Mouse (Mus musculus) testis, adult 2 months (tissue): ENCODE measurements at regions not wholly inside any gene's neighbourhood (a gene's known extent, or its start where the extent isn't known, plus 50 kb on each side); places are given as distances from the start of the nearest gene placed in this dataset.

ENCODE experiments used
- H3K27ac ChIP-seq: fragments of 200-500 bp; 2 replicates; pipeline ENCODE4 v1.5.1; 2012; ENCODE audit warnings: low read depth, low read length; ENCODE audit not compliant: control insufficient read depth, insufficient read depth
- H3K27me3 ChIP-seq: fragments of 200-500 bp; 2 replicates; pipeline ENCODE4 v1.6.1; 2012; ENCODE audit warnings: mild to moderate bottlenecking, low read length, moderate library complexity; ENCODE audit not compliant: control insufficient read depth, insufficient read depth
- H3K36me3 ChIP-seq: fragments of 200-500 bp; 2 replicates; pipeline ENCODE4 v1.6.1; 2012; ENCODE audit warnings: mild to moderate bottlenecking, low read length; ENCODE audit not compliant: control insufficient read depth, insufficient read depth
- H3K4me1 ChIP-seq: fragments of 200-500 bp; 2 replicates; pipeline ENCODE4 v1.6.1; 2012; ENCODE audit warnings: low read length; ENCODE audit not compliant: control insufficient read depth, insufficient read depth
- H3K4me3 ChIP-seq: fragments of 200-500 bp; 2 replicates; pipeline ENCODE4 v1.5.1; 2012; ENCODE audit warnings: low read depth, mild to moderate bottlenecking, low read length, moderate library complexity, mixed read lengths; ENCODE audit not compliant: control insufficient read depth
- CTCF ChIP-seq: fragments of 200-500 bp; IDR thresholded peaks from 2 replicates; pipeline ENCODE4 v1.5.1; 2012; ENCODE audit warnings: low read depth, mild to moderate bottlenecking, inconsistent platforms, low read length, moderate library complexity; ENCODE audit not compliant: control insufficient read depth, insufficient read depth, insufficient replicate concordance
- POLR2A ChIP-seq: fragments of 200-500 bp; IDR thresholded peaks from 2 replicates; pipeline ENCODE4 v1.6.1; 2012; ENCODE audit warnings: low read depth, mild to moderate bottlenecking, inconsistent platforms, low read length, moderate library complexity; ENCODE audit not compliant: control insufficient read depth

DNA sequence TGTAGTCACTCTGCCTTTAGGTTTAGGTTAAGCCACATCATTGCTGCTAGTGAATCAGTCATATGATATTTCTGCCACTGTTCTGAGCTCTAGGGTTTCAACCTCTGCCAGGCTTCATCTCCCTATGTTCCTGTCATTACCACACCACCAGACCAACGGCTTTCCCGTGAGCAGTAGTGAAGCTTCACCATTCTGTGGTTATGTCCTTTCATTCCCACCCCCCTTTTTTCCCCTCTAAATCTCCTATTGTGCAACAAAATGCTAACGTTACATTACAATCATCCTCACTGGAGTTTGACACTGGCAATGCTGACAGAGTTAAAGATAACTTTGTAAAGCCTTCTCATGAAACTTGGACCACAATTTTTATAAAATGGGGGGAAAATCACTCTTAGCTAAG, 358.1 kb upstream of the Tle4 start:
- Histone ChIP-seq H3K27me3 (no peaks in the 10 kb centered on the region), H3K27ac (no peak overlapping the region), H3K36me3 (no peaks in the 10 kb centered on the region), H3K4me3 (no peak overlapping the region), H3K4me1 (no peaks in the 10 kb centered on the region; the same call in 1 of the 2 replicates)
- no peak for TF ChIP-seq POLR2A
- no peak for TF ChIP-seq CTCF

DNA sequence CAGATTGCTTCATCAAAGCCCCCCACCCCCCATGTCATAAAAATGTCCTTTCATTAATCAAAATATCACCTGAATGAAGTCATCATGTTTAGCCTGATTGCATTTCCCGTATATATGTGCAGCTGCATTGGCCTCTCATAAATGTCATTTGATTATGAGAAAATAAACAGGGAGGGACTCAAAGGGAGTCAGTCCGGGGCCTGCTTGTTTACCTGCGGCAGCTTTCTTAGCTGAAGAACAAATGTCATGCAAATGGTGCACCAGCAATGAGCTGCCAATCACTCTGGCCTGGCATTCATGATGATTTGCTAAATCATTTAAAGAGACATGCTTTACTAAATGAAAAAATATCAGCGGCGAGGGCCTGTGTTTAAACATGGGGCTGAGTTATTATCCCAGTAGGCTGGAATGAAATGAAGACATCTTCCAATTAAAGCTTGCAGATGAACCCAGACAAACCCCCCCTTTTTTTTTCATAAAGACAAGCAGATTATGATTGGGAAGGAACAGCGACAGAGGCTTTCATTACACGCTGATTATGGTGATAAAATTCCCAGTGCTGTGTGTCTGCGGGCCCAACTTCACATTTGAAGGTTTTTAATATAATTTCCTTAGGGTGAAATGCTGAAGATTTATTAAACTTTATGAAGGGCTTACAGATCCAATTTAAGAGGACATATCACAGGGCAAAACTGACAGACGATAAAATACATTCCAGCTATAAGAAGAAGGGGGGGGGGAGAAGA, 342.5 kb upstream of the Tle4 start:
- Histone ChIP-seq H3K4me3 (no peak overlapping the region), H3K27ac (no peak overlapping the region), H3K4me1 (no peaks in the 10 kb centered on the region), H3K27me3 (no peaks in the 10 kb centered on the region), H3K36me3 (no peaks in the 10 kb centered on the region)
- TF ChIP-seq POLR2A, result no peak
- no peak for TF ChIP-seq CTCF

- Histone ChIP-seq H3K27me3 (no peaks in the 10 kb centered on the region), H3K27ac (no peak overlapping the region), H3K36me3 (no peaks in the 10 kb centered on the region), H3K4me1 (no peaks in the 10 kb centered on the region), H3K4me3 (no peak overlapping the region)
- TF ChIP-seq CTCF, result no peak
- TF ChIP-seq POLR2A, result no peak
Observed at GRCm38 (mm10) chr19:14922238-14922637, 324.4 kb upstream of the Tle4 start.

GRCm38 (mm10) chr19:14911056-14911850, 313.4 kb upstream of the Tle4 start:
- H3K36me3 ChIP-seq, result no peaks in the 10 kb centered on the region
- no peaks in the 10 kb centered on the region for H3K4me1 ChIP-seq
- no peak overlapping the region for H3K27ac ChIP-seq
- H3K27me3 ChIP-seq, result no peaks in the 10 kb centered on the region
- no peak for TF ChIP-seq CTCF
- TF ChIP-seq POLR2A, result no peak
- no peak overlapping the region for H3K4me3 ChIP-seq

DNA sequence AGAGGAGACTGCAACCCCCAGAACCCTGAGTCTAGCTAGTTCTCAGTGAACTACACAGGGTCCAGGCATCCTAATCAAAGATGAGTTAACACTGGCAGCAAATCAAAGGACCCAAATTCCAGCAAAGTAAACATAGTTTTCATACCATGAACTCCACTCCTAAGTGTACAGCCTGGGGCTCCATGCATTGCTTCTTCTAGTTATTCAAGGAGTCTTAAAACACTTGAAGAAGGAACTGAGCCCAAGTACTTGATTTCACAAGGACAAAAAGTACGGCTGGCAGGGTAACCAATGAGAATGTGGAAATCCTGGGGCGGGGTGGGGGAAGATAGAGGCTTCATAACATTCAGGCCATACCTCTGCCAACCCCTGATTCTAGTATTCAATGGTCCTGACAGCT, 297.0 kb upstream of the Tle4 start:
- Histone ChIP-seq H3K4me3 (no peak overlapping the region), H3K36me3 (no peaks in the 10 kb centered on the region), H3K4me1 (peaks cover 4% of the 10 kb centered on the region; the same call in 1 of the 2 replicates), H3K27ac (no peak overlapping the region), H3K27me3 (no peaks in the 10 kb centered on the region; the same call in 1 of the 2 replicates)
- no peak for TF ChIP-seq POLR2A
- no peak for TF ChIP-seq CTCF

DNA sequence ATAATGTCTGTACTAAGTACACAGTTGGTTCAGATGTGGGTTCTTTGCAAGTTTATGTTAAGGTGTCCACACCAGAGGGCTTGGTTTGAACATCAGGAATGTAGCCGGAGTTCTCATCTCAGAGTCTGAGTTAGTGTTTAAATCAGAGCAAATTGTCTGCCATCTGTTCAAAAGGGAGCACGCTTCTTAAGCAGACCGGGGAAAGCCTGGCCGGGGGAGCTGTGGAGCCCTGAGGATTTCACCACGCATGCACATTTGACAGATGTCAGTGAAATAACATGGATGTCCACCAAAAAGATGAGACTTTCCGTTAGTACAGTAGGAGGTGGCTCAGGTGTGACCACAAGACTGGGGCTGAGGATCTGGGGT, 294.5 kb upstream of the Tle4 start:
- H3K27me3 ChIP-seq, result no peaks in the 10 kb centered on the region; the same call in 1 of the 2 replicates
- TF ChIP-seq CTCF, result no peak
- TF ChIP-seq POLR2A, result no peak
- H3K27ac ChIP-seq, result no peak overlapping the region
- no peak overlapping the region for H3K4me3 ChIP-seq
- H3K36me3 ChIP-seq, result no peaks in the 10 kb centered on the region
- H3K4me1 ChIP-seq, result peaks cover 4% of the 10 kb centered on the region; the same call in 1 of the 2 replicates

DNA sequence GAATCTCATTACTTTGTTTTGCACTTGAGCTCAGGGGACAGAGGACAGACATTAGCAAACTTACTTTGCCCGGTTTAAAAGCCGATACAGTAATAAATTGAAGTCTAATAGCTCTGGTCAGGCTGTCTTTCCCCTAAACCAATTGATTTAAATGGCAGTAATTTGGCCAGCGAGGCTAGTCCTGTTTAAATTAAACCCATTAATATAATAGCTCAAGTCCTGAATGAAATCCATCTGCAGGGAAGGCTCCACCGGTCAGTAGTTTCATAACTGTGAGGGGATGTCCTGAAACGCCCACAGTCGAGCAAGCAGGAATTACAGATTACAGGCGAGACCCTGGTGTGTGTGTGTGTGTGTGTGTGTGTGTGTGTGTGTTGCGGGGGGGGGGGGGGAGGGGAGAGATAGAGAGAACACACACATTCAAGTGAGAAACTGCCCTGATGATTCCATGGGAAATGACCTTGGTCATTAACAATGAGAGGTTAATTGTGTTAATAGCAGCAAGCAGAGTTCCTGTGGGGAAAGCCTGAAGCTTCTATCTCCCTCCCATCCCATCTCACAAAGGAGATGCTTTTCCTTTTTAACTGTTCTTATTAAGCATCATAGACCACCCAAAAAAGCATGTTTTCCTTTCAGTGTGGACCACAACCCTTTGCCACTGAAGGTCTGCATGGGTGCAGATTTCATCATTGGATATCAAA, 294.0 kb upstream of the Tle4 start:
- no peaks in the 10 kb centered on the region for H3K36me3 ChIP-seq
- H3K4me3 ChIP-seq, result no peak overlapping the region
- H3K27me3 ChIP-seq, result no peaks in the 10 kb centered on the region; the same call in 1 of the 2 replicates
- peaks cover 4% of the 10 kb centered on the region; the same call in 1 of the 2 replicates for H3K4me1 ChIP-seq
- no peak for TF ChIP-seq POLR2A
- no peak for TF ChIP-seq CTCF
- H3K27ac ChIP-seq, result no peak overlapping the region
